Mouse (Mus musculus) forebrain, postnatal 0 days (tissue): ENCODE data around the gene Ube2k. TPM values are rescaled to one million over a fixed set of nuclear protein-coding genes. Genes with fewer than 3 reads are reported as not detected.

Source experiments
- ATAC-seq: fragments of 200-750 bp; cut with Nextera tagmentation; 2 replicates; pipeline ENCODE4 v1.8.0; 2017; ENCODE audit warnings: mild to moderate bottlenecking, moderate library complexity
- DNase-seq: peaks from one replicate; pipeline ENCODE4 v3.0.0-alpha.2; 2015
- H3K27ac ChIP-seq: fragments of 300-500 bp; sonication (generic); 2 replicates; pipeline ENCODE4 v1.5.1; 2014; ENCODE audit warnings: low read depth, mild to moderate bottlenecking, antibody characterized with exemption, low read length, moderate library complexity, mixed read lengths
- H3K27me3 ChIP-seq: fragments of 300-500 bp; sonication (generic); 2 replicates; pipeline ENCODE4 v1.6.1; 2014; ENCODE audit warnings: mild to moderate bottlenecking, low read length, mixed read lengths; ENCODE audit not compliant: insufficient read depth
- H3K36me3 ChIP-seq: fragments of 300-500 bp; sonication (generic); 2 replicates; pipeline ENCODE4 v1.6.1; 2014; ENCODE audit warnings: mild to moderate bottlenecking, moderate library complexity; ENCODE audit not compliant: insufficient read depth
- H3K4me1 ChIP-seq: fragments of 300-500 bp; sonication (generic); 2 replicates; pipeline ENCODE4 v1.6.1; 2014; ENCODE audit warnings: antibody characterized with exemption; ENCODE audit not compliant: insufficient read depth
- H3K4me2 ChIP-seq: fragments of 300-500 bp; sonication (generic); 2 replicates; pipeline ENCODE4 v1.6.1; 2014; ENCODE audit warnings: low read depth, mild to moderate bottlenecking, moderate library complexity
- H3K4me3 ChIP-seq: fragments of 300-500 bp; sonication (generic); 2 replicates; pipeline ENCODE4 v1.5.1; 2014; ENCODE audit warnings: low read depth, low read length, mixed read lengths
- H3K9ac ChIP-seq: fragments of 300-500 bp; sonication (generic); 2 replicates; pipeline ENCODE4 v1.6.1; 2014; ENCODE audit warnings: mild to moderate bottlenecking
- H3K9me3 ChIP-seq: fragments of 300-500 bp; sonication (generic); 2 replicates; pipeline ENCODE4 v1.6.1; 2016; ENCODE audit warnings: low read length
- CTCF ChIP-seq: sonication (generic); IDR thresholded peaks from 2 replicates; pipeline ENCODE4 v1.5.1; 2016; ENCODE audit warnings: antibody characterized with exemption, control low read depth, low read depth
- WGBS: fragments of 180-500 bp; shearing (Covaris S2); extraction: QIAGEN DNeasy Blood & Tissue Kit; methylation state at CpG from one replicate; pipeline ENCODE4 v1.1.7; 2014; 5-methylcytosine and 5-hydroxymethylcytosine counted together
- polyA plus RNA-seq: library from polyadenylated mRNA; unstranded; fragments of >200 nt; fragmentation: Nextera tagmentation; extraction: Ambion mirVana; gene quantifications from 2 replicates; pipeline ENCODE4 v1.2.1, GENCODE M21; 2015
- total RNA-seq: library from RNA; depleted of rRNA; stranded (reverse); fragments of >200 nt; gene quantifications from 2 replicates; pipeline ENCODE4 v1.2.3, GENCODE M21; 2014

The Ube2k gene
- total and polyA plus RNA-seq, 2 experiments from 2014 or later = 55.8 to 207 TPM

- 96% methylated on average over 1 of the region's 1 CpGs for WGBS
- H3K4me2 ChIP-seq = no peak overlapping the region
- DNase-seq (no peak), ATAC-seq (no peak)
- no peak for TF ChIP-seq CTCF
- no peaks in the 10 kb centered on the region for H3K9me3 ChIP-seq
- no peaks in the 10 kb centered on the region for H3K36me3 ChIP-seq
- H3K4me3 ChIP-seq = no peak overlapping the region
- H3K4me1 ChIP-seq = no peaks in the 10 kb centered on the region
- no peak overlapping the region for H3K27ac ChIP-seq
- H3K27me3 ChIP-seq = no peaks in the 10 kb centered on the region
- no peak overlapping the region for H3K9ac ChIP-seq
Measured at GRCm38 (mm10) chr5:65549677-65550076, 12.6 kb downstream of the Ube2k start.

DNA sequence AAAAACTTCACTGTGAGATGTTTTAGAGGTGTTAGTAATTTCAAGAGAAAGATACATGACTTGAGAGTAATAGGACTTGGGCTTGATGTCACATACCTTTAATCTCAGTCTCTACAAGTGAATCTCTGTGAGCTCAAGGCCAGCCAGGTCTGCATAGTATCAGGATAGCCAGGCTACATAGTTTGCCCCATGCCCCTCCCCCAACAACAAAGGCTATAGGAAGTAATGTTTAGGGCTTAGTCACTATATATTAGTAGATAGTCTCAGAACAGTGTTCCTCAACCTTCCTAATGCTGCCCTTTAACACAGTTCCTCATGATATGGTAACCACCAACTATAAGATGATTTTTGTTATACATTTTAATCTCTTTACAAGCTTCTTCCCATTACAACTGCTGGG lies 20.1 kb downstream of the Ube2k start:
- H3K4me3 ChIP-seq = no peak overlapping the region
- H3K9ac ChIP-seq = no peak overlapping the region
- no peaks in the 10 kb centered on the region for H3K9me3 ChIP-seq
- no peaks in the 10 kb centered on the region for H3K27me3 ChIP-seq
- H3K4me1 ChIP-seq = no peaks in the 10 kb centered on the region
- no peak overlapping the region for H3K4me2 ChIP-seq
- no peaks in the 10 kb centered on the region for H3K36me3 ChIP-seq
- DNase-seq (no peak), ATAC-seq (no peak)
- no peak for TF ChIP-seq CTCF
- no peak overlapping the region for H3K27ac ChIP-seq

- Histone ChIP-seq H3K4me2 (no peak overlapping the region), H3K4me3 (no peak overlapping the region), H3K4me1 (no peaks in the 10 kb centered on the region), H3K9me3 (no peaks in the 10 kb centered on the region), H3K27ac (no peak overlapping the region), H3K36me3 (no peaks in the 10 kb centered on the region), H3K9ac (no peak overlapping the region), H3K27me3 (no peaks in the 10 kb centered on the region)
- ATAC-seq (no peak), DNase-seq (no peak)
- WGBS = 31% methylated on average over 20 of the region's 20 CpGs
- TF ChIP-seq CTCF = no peak
Measured at GRCm38 (mm10) chr5:65561125-65561893, 24.3 kb downstream of the Ube2k start.

- 89% methylated on average over 2 of the region's 2 CpGs for WGBS
Measured at GRCm38 (mm10) chr5:65565486-65565885, 28.5 kb downstream of the Ube2k start.

DNA sequence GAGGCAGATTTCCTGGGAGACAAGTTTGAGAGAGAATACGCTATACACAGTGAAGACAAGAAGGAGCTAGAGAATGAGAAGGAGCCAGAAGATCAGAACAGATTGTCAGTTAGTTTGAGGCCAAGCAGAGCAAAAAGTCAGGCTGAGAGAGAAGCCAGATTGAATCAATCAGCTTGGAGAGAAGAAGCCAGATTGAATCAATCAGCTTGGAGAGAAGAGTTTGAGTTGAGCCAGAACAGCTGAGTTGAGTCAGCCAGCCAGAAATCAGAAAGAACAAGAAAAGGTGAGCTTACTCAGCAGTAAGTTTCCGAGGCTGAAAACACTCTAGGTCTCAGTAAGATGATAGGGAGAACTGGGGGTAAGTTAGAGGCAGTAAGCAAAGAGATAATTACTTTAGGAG lies 37.8 kb downstream of the Ube2k start:
- no peaks in the 10 kb centered on the region for H3K9me3 ChIP-seq
- no peak for TF ChIP-seq CTCF
- H3K4me3 ChIP-seq = no peak overlapping the region
- H3K4me1 ChIP-seq = no peaks in the 10 kb centered on the region
- H3K27ac ChIP-seq = no peak overlapping the region
- DNase-seq (no peak), ATAC-seq (no peak)
- no peak overlapping the region for H3K9ac ChIP-seq
- WGBS = 77% methylated on average over 2 of the region's 2 CpGs
- peaks cover 9% of the 10 kb centered on the region; the same call in 1 of the 2 replicates for H3K36me3 ChIP-seq
- no peaks in the 10 kb centered on the region for H3K27me3 ChIP-seq
- H3K4me2 ChIP-seq = no peak overlapping the region

More at GRCm38 (mm10) chr5:65565486-65565885, 28.5 kb downstream of the Ube2k start:
- no peaks in the 10 kb centered on the region for H3K27me3 ChIP-seq
- no peak overlapping the region for H3K27ac ChIP-seq
- no peak for TF ChIP-seq CTCF
- no peak overlapping the region for H3K9ac ChIP-seq
- no peaks in the 10 kb centered on the region for H3K4me1 ChIP-seq
- ATAC-seq (no peak), DNase-seq (no peak)
- no peaks in the 10 kb centered on the region; the same call in 1 of the 2 replicates for H3K36me3 ChIP-seq
- no peak overlapping the region for H3K4me2 ChIP-seq
- no peaks in the 10 kb centered on the region for H3K9me3 ChIP-seq
- no peak overlapping the region for H3K4me3 ChIP-seq

GRCm38 (mm10) chr5:65575896-65576295 lies 38.9 kb downstream of the Ube2k start:
- no peak overlapping the region for H3K4me3 ChIP-seq
- no peaks in the 10 kb centered on the region for H3K4me1 ChIP-seq
- no peak for TF ChIP-seq CTCF
- peaks cover 9% of the 10 kb centered on the region for H3K36me3 ChIP-seq
- H3K27ac ChIP-seq = no peak overlapping the region
- WGBS = 75% methylated on average over 2 of the region's 2 CpGs
- no peak overlapping the region for H3K4me2 ChIP-seq
- ATAC-seq = no peak
- no peak overlapping the region for H3K9ac ChIP-seq
- no peaks in the 10 kb centered on the region for H3K27me3 ChIP-seq
- no peak for DNase-seq
- no peaks in the 10 kb centered on the region for H3K9me3 ChIP-seq

- no peaks in the 10 kb centered on the region for H3K9me3 ChIP-seq
- H3K4me3 ChIP-seq = no peak overlapping the region
- ATAC-seq (no peak), DNase-seq (no peak)
- H3K27me3 ChIP-seq = no peaks in the 10 kb centered on the region
- WGBS = 74% methylated on average over 3 of the region's 3 CpGs
- H3K4me2 ChIP-seq = no peak overlapping the region
- H3K36me3 ChIP-seq = peaks cover 2% of the 10 kb centered on the region
- no peak for TF ChIP-seq CTCF
- no peaks in the 10 kb centered on the region for H3K4me1 ChIP-seq
- no peak overlapping the region for H3K9ac ChIP-seq
- no peak overlapping the region for H3K27ac ChIP-seq
Measured at GRCm38 (mm10) chr5:65578545-65578944, 41.5 kb downstream of the Ube2k start.
